Mouse (Mus musculus) heart, postnatal 14 days (tissue): ENCODE measurements at regions not wholly inside any gene's neighbourhood (a gene's known extent, or its start where the extent isn't known, plus 50 kb on each side); places are given as distances from the start of the nearest gene placed in this dataset.

Source experiments
- DNase-seq, 2 experiments: peaks; one replicate each; pipeline ENCODE4 v3.0.0; 2021 to 2022
- intact Hi-C: fragments of 180-260 bp; cut with DNase I; formaldehyde crosslinking; loops from one replicate; pipeline ENCODE4 v1.15.1; 2025

GRCm38 (mm10) chr2:137323445-137323844, 207.0 kb upstream of the Jag1 start:
- intact Hi-C loops: no loop called here
- DNase-seq: no peak

- intact Hi-C loops: no loop called here
- no peak for DNase-seq
Measured at GRCm38 (mm10) chr2:137310511-137310910, 194.1 kb upstream of the Jag1 start.

GRCm38 (mm10) chr2:137308116-137308515, 191.7 kb upstream of the Jag1 start:
- intact Hi-C loops: no loop called here
- DNase-seq: no peak

GRCm38 (mm10) chr2:137301474-137302267, 185.2 kb upstream of the Jag1 start:
- DNase-seq: no peak
- intact Hi-C loops: no loop called here

GRCm38 (mm10) chr2:137289231-137289630, 172.8 kb upstream of the Jag1 start:
- no peak for DNase-seq
- intact Hi-C loops: no loop called here

GRCm38 (mm10) chr2:137271575-137272180, 155.2 kb upstream of the Jag1 start:
- intact Hi-C loops: no loop called here
- no peak for DNase-seq

GRCm38 (mm10) chr2:137262911-137263310, 146.5 kb upstream of the Jag1 start:
- intact Hi-C loops: no loop called here
- peak; percentile 5 to 18 for DNase-seq

GRCm38 (mm10) chr2:137257847-137258515, 141.5 kb upstream of the Jag1 start:
- intact Hi-C loops: no loop called here
- no peak for DNase-seq

GRCm38 (mm10) chr2:137247931-137248330, 131.5 kb upstream of the Jag1 start:
- no peak for DNase-seq
- intact Hi-C loops: no loop called here

GRCm38 (mm10) chr2:137244370-137244769, 127.9 kb upstream of the Jag1 start:
- intact Hi-C loops: no loop called here
- no peak for DNase-seq

- intact Hi-C loops: no loop called here
- no peak for DNase-seq
Measured at GRCm38 (mm10) chr2:137243914-137244313, 127.5 kb upstream of the Jag1 start.

GRCm38 (mm10) chr2:137236961-137237360, 120.5 kb upstream of the Jag1 start:
- intact Hi-C loops: no loop called here
- DNase-seq: no peak

- no peak for DNase-seq
- intact Hi-C loops: no loop called here
Measured at GRCm38 (mm10) chr2:137233936-137234335, 117.5 kb upstream of the Jag1 start.

GRCm38 (mm10) chr2:137231161-137231560, 114.7 kb upstream of the Jag1 start:
- intact Hi-C loops: no loop called here

GRCm38 (mm10) chr2:137229422-137230069, 113.1 kb upstream of the Jag1 start:
- no peak for DNase-seq
- intact Hi-C loops: no loop called here

More at GRCm38 (mm10) chr2:137231161-137231560, 114.7 kb upstream of the Jag1 start:
- no peak for DNase-seq

- intact Hi-C loops: no loop called here
- no peak for DNase-seq
Measured at GRCm38 (mm10) chr2:137227495-137227894, 111.1 kb upstream of the Jag1 start.

- intact Hi-C loops: no loop called here
- no peak for DNase-seq
Measured at GRCm38 (mm10) chr2:137224702-137225552, 108.5 kb upstream of the Jag1 start.

- no peak for DNase-seq
- intact Hi-C loops: no loop called here
Measured at GRCm38 (mm10) chr2:137215697-137216096, 99.3 kb upstream of the Jag1 start.

- no peak for DNase-seq
- intact Hi-C loops: no loop called here
Measured at GRCm38 (mm10) chr2:137207846-137208245, 91.4 kb upstream of the Jag1 start.

- intact Hi-C loops: no loop called here
- peak; percentile 3 to 11 for DNase-seq
Measured at GRCm38 (mm10) chr2:137204274-137204850, 87.9 kb upstream of the Jag1 start.
